Mouse (Mus musculus) MEL (cell line): ENCODE results near the gene 9530077C05Rik. TPM values are rescaled to one million over a fixed set of nuclear protein-coding genes. Genes with fewer than 3 reads are reported as not detected.

Experiments
- DNase-seq: peaks from one replicate; pipeline ENCODE4 v3.0.0; 2011; ENCODE audit warnings: low read depth, low spot score
- H3K27ac ChIP-seq: 2 replicates; pipeline ENCODE4 v1.5.1; 2012; ENCODE audit warnings: low read depth, mild to moderate bottlenecking, control low read depth, low read length, moderate library complexity; ENCODE audit not compliant: control insufficient read depth
- H3K27me3 ChIP-seq, 2 experiments: fragments of 150-350 bp in 1 of 2; sonication (generic) in 1 of 2; 2 replicates each; pipeline ENCODE4 v1.6.1; 2012; ENCODE audit warnings: low read length in 2 of 2, mild to moderate bottlenecking in 2 of 2, improper control_type of control experiment in 1 of 2, moderate library complexity in 1 of 2; ENCODE audit not compliant: insufficient read depth in 2 of 2, control insufficient read depth in 1 of 2
- H3K36me3 ChIP-seq, 2 experiments: 2 replicates each; pipeline ENCODE4 v1.6.1; 2012 to 2014; ENCODE audit warnings: low read length in 2 of 2, improper control_type of control experiment in 1 of 2, inconsistent platforms in 1 of 2, mild to moderate bottlenecking in 1 of 2; ENCODE audit not compliant: insufficient read depth in 2 of 2, control insufficient read depth in 1 of 2
- H3K4me1 ChIP-seq, 2 experiments: fragments of 150-350 bp in 1 of 2; sonication (generic) in 1 of 2; 2 replicates each; pipeline ENCODE4 v1.6.1; 2012; ENCODE audit warnings: low read length in 2 of 2, improper control_type of control experiment in 1 of 2, mild to moderate bottlenecking in 1 of 2; ENCODE audit not compliant: insufficient read depth in 2 of 2, control insufficient read depth in 1 of 2
- H3K4me3 ChIP-seq, 2 experiments: fragments of 150-350 bp in 1 of 2; sonication (generic) in 1 of 2; 2 replicates each; pipeline ENCODE4 v1.5.1; 2012; ENCODE audit warnings: low read depth in 2 of 2, low read length in 2 of 2, mild to moderate bottlenecking in 2 of 2, moderate library complexity in 2 of 2, control low read depth in 1 of 2, improper control_type of control experiment in 1 of 2; ENCODE audit not compliant: control insufficient read depth in 1 of 2, insufficient read depth in 1 of 2
- H3K79me2 ChIP-seq: 2 replicates; pipeline ENCODE4 v1.6.1; 2012; ENCODE audit warnings: mild to moderate bottlenecking, low read length, moderate library complexity; ENCODE audit not compliant: control insufficient read depth, poor library complexity, insufficient read depth
- H3K9ac ChIP-seq: 2 replicates; pipeline ENCODE4 v1.6.1; 2012; ENCODE audit warnings: low read depth, mild to moderate bottlenecking, control low read depth, low read length, moderate library complexity; ENCODE audit not compliant: control insufficient read depth, poor library complexity, severe bottlenecking
- H3K9me3 ChIP-seq: fragments of 150-350 bp; sonication (generic); replicated peaks from 2 replicates; pipeline ENCODE4 v1.6.1; 2012; ENCODE audit warnings: mild to moderate bottlenecking, low read length, improper control_type of control experiment, moderate library complexity; ENCODE audit not compliant: insufficient read depth
- CHD1 ChIP-seq: IDR thresholded peaks from 2 replicates; pipeline ENCODE4 v1.6.1; 2012; ENCODE audit warnings: low read depth, mild to moderate bottlenecking, inconsistent platforms, low read length, improper control_type of control experiment
- CHD2 ChIP-seq: IDR thresholded peaks from 2 replicates; pipeline ENCODE4 v1.6.1; 2011; ENCODE audit warnings: low read length, improper control_type of control experiment
- CTCF ChIP-seq, 3 experiments: IDR thresholded peaks in 2 of 3; conservative IDR thresholded peaks in 1 of 3; 2 replicates each; pipeline ENCODE4 v1.5.1; 2011 to 2012; ENCODE audit warnings: low read length in 3 of 3, low read depth in 2 of 3, mild to moderate bottlenecking in 2 of 3, improper control_type of control experiment in 1 of 3, inconsistent platforms in 1 of 3, mixed read lengths in 1 of 3, moderate library complexity in 1 of 3; ENCODE audit not compliant: control insufficient read depth in 1 of 3, insufficient read depth in 1 of 3, poor library complexity in 1 of 3, severe bottlenecking in 1 of 3
- E2F4 ChIP-seq: IDR thresholded peaks from 2 replicates; pipeline ENCODE4 v1.6.1; 2011; ENCODE audit warnings: low read depth, low read length, improper control_type of control experiment, borderline replicate concordance
- ELF1 ChIP-seq: IDR thresholded peaks from 2 replicates; pipeline ENCODE4 v1.6.1; 2014; ENCODE audit warnings: low read depth, mild to moderate bottlenecking, inconsistent platforms, low read length, improper control_type of control experiment, moderate library complexity
- ETS1 ChIP-seq: IDR thresholded peaks from 2 replicates; pipeline ENCODE4 v1.6.1; 2012; ENCODE audit warnings: low read depth, mild to moderate bottlenecking, inconsistent platforms, low read length, improper control_type of control experiment, moderate library complexity
- GABPA ChIP-seq: IDR thresholded peaks from 2 replicates; pipeline ENCODE4 v1.6.1; 2012; ENCODE audit warnings: low read depth, mild to moderate bottlenecking, inconsistent platforms, low read length, improper control_type of control experiment, moderate library complexity
- JUND ChIP-seq: IDR thresholded peaks from 2 replicates; pipeline ENCODE4 v1.6.1; 2011; ENCODE audit warnings: low read depth, mild to moderate bottlenecking, improper control_type of control experiment, low read length
- KAT2A ChIP-seq: conservative IDR thresholded peaks from 2 replicates; pipeline ENCODE4 v1.6.1; 2012; ENCODE audit warnings: low read depth, low read length, improper control_type of control experiment, inconsistent platforms
- MEF2A ChIP-seq: IDR thresholded peaks from 2 replicates; pipeline ENCODE4 v1.6.1; 2014; ENCODE audit warnings: low read depth, mild to moderate bottlenecking, inconsistent platforms, low read length, improper control_type of control experiment; ENCODE audit not compliant: poor library complexity, insufficient replicate concordance, severe bottlenecking; ENCODE audit errors: extremely low read depth
- MXI1 ChIP-seq: IDR thresholded peaks from 2 replicates; pipeline ENCODE4 v1.6.1; 2011; ENCODE audit warnings: mild to moderate bottlenecking, low read depth, low read length, improper control_type of control experiment
- NELFE ChIP-seq: IDR thresholded peaks from 2 replicates; pipeline ENCODE4 v1.6.1; 2011; ENCODE audit warnings: low read depth, low read length, improper control_type of control experiment
- NRF1 ChIP-seq: IDR thresholded peaks from 2 replicates; pipeline ENCODE4 v1.6.1; 2014; ENCODE audit warnings: low read depth, mild to moderate bottlenecking, inconsistent platforms, low read length, improper control_type of control experiment, moderate library complexity; ENCODE audit not compliant: poor library complexity, insufficient read depth, severe bottlenecking
- POLR2A ChIP-seq, 2 experiments: IDR thresholded peaks; 2 replicates each; pipeline ENCODE4 v1.6.1; 2011 to 2012; ENCODE audit warnings: low read length in 2 of 2, mild to moderate bottlenecking in 2 of 2, control low read depth in 1 of 2, improper control_type of control experiment in 1 of 2, low read depth in 1 of 2, moderate library complexity in 1 of 2; ENCODE audit not compliant: control insufficient read depth in 1 of 2, insufficient read depth in 1 of 2, poor library complexity in 1 of 2
- POLR2AphosphoS2 ChIP-seq: IDR thresholded peaks from 2 replicates; pipeline ENCODE4 v1.6.1; 2011; ENCODE audit warnings: low read length, improper control_type of control experiment
- RAD21 ChIP-seq: IDR thresholded peaks from 2 replicates; pipeline ENCODE4 v1.6.1; 2011; ENCODE audit warnings: mild to moderate bottlenecking, low read depth, low read length, improper control_type of control experiment
- TAL1 ChIP-seq: IDR thresholded peaks from 2 replicates; pipeline ENCODE4 v1.6.1; 2012; ENCODE audit warnings: mild to moderate bottlenecking, inconsistent platforms, low read length, moderate library complexity, mixed read lengths
- TBP ChIP-seq: IDR thresholded peaks from 2 replicates; pipeline ENCODE4 v1.8.0; 2011; ENCODE audit warnings: low read depth, low read length, improper control_type of control experiment
- TCF12 ChIP-seq: IDR thresholded peaks from 2 replicates; pipeline ENCODE4 v1.6.1; 2014; ENCODE audit warnings: low read depth, mild to moderate bottlenecking, inconsistent platforms, low read length, improper control_type of control experiment, moderate library complexity
- UBTF ChIP-seq: IDR thresholded peaks from 2 replicates; pipeline ENCODE4 v1.6.1; 2012; ENCODE audit warnings: low read depth, mild to moderate bottlenecking, inconsistent platforms, low read length, improper control_type of control experiment, moderate library complexity, borderline replicate concordance; ENCODE audit not compliant: insufficient read depth
- USF1 ChIP-seq: IDR thresholded peaks from 2 replicates; pipeline ENCODE4 v1.6.1; 2014; ENCODE audit warnings: low read depth, mild to moderate bottlenecking, inconsistent platforms, low read length, improper control_type of control experiment, moderate library complexity
- ZC3H11A ChIP-seq: IDR thresholded peaks from 2 replicates; pipeline ENCODE4 v1.6.1; 2012; ENCODE audit warnings: low read depth, mild to moderate bottlenecking, inconsistent platforms, low read length, improper control_type of control experiment
- ZKSCAN1 ChIP-seq: IDR thresholded peaks from 2 replicates; pipeline ENCODE4 v1.6.1; 2012; ENCODE audit warnings: low read depth, mild to moderate bottlenecking, inconsistent platforms, low read length, improper control_type of control experiment, moderate library complexity
- ZMIZ1 ChIP-seq: IDR thresholded peaks from 2 replicates; pipeline ENCODE4 v1.6.1; 2012; ENCODE audit warnings: low read depth, mild to moderate bottlenecking, inconsistent platforms, low read length, improper control_type of control experiment, moderate library complexity
- polyA plus RNA-seq, 2 experiments: library from polyadenylated mRNA; stranded (reverse) in 1 of 2; unstranded in 1 of 2; fragments of >175 nt in 1 of 2; fragments of >200 nt in 1 of 2; gene quantifications; 2 replicates each; pipeline versions ENCODE4 v1.2.1 to v1.2.4; 2012; ENCODE audit warnings: low replicate concordance in 2 of 2, low read depth in 1 of 2; ENCODE audit not compliant: insufficient read length in 2 of 2, insufficient read depth in 1 of 2, missing spikeins in 1 of 2
- total RNA-seq: library from RNA; depleted of rRNA; stranded (reverse); fragments of 300-350 nt; gene quantifications from 2 replicates; pipeline ENCODE4 v1.2.3, GENCODE M21; 2012

Gene 9530077C05Rik
- total and polyA plus RNA-seq, 3 experiments, result 4.1 to 6.9 TPM; not detected in 1

DNA sequence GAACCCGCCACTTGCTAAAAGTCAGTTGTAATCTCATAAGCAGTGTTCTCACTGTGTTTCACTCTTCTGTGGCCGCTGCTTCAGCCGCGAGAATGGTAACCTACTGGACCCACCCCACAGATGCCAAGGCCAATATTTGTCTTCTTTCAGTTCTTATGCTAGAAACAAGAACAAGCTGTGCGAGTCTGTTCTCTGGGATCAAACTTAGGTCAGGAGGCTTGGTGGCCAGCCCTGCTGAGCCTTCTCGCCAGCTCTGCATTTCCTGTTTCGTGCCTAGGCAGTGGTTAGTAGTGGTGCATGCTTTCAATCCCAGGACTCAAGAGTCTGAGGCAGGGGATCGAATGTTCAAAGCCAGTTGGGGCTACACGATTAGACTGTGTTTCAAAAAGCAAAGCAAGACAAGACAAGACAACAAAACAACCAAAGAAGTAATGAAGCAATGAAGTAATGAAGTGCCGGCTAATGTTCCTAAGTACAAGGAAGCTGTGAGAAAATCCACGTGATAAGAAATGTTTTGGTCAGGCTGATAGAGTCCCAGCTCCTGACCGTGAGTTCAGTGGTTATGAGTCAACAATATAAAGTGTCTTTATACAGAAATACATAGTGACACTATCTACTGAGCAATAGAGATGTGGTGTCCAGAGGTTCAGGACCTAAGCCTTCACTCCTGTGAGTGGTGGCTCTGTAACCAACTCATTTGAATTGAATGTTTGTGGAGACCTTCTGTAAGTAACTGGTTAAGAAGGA lies 73.4 kb downstream of the 9530077C05Rik start:
- Histone ChIP-seq H3K79me2 (no peaks in the 10 kb centered on the region), H3K9me3 (no peaks in the 10 kb centered on the region), H3K4me3 (no peak overlapping the region), H3K27me3 (no peaks in the 10 kb centered on the region), H3K27ac (no peak overlapping the region), H3K36me3 (no peaks in the 10 kb centered on the region; a peak in 1 of 4 replicates), H3K4me1 (peaks cover 0 to 8% of the 10 kb centered on the region in 2 experiments; a peak in 1 of 4 replicates), H3K9ac (no peak overlapping the region)
- no peak for DNase-seq
- no peak for TF ChIP-seq POLR2A (IDR thresholded peaks at IDR 0.05; ENCODE audit: control insufficient read depth in 1 of 2, insufficient read depth in 1 of 2, low read depth in 1 of 2, low read length in 2 of 2, poor library complexity in 1 of 2)
- no peak for TF ChIP-seq CHD1
- no peak for TF ChIP-seq CTCF (IDR thresholded peaks at IDR 0.05 in 2 of 3, conservative IDR thresholded peaks at IDR 0.05 in 1 of 3; ENCODE audit: control insufficient read depth in 1 of 3, insufficient read depth in 1 of 3, low read depth in 2 of 3, low read length in 3 of 3, poor library complexity in 1 of 3, severe bottlenecking in 1 of 3)
- 0 out of 2 replicates have a peak, but pooled peaks have one; percentile 4 for TF ChIP-seq ZC3H11A
- no peak for TF ChIP-seq GABPA
- TF ChIP-seq, all 39 proteins: peak for 1

DNA sequence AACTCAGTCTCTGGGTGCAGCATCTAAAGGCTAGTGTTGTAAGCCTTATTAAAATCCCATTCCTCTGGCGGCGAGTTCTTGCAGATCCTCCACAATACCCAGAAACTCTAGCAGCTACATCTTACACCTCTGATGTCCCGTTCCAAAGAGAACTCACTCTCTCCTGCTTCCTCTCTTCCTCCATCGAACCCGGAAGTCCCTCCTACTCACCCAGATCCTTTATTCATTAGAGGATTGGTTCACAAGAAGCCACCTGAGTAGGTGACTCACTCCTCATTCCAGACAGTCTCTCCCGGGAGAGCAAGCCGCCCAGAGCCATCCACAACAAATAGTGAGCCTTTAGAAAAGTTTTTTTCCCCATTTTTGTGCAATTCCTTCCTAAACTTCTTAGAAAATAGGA lies 74.9 kb downstream of the 9530077C05Rik start:
- Histone ChIP-seq H3K27ac (no peak overlapping the region), H3K36me3 (no peaks in the 10 kb centered on the region; a peak in 1 of 4 replicates), H3K4me3 (no peak overlapping the region), H3K9me3 (no peaks in the 10 kb centered on the region), H3K9ac (no peak overlapping the region), H3K27me3 (no peaks in the 10 kb centered on the region), H3K4me1 (peaks cover 0 to 8% of the 10 kb centered on the region in 2 experiments; a peak in 1 of 4 replicates), H3K79me2 (no peaks in the 10 kb centered on the region)
- DNase-seq, result no peak
- TF ChIP-seq NELFE, result no peak
- TF ChIP-seq KAT2A, result no peak
- no peak for TF ChIP-seq MEF2A

DNA sequence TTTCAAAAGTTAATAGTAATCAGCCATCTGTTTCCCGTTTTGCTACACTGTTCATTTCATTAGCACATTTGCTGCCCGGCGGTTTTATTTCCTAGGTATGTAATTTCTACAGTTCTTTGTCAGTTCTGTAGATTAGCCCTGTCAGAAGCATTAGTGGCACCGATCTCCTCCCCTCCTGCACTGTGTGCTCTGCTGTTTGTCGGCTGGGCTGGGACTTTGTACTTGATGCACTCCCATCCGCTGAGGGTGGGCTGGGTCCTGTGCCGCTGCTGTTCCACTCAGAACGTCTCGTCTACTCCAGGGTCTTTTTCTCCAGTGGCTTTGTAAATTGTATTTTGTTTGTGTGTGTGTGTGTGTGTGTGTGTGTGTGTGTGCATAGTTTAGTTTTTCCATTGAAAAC lies 77.7 kb downstream of the 9530077C05Rik start:
- Histone ChIP-seq H3K4me3 (no peak overlapping the region), H3K9me3 (no peaks in the 10 kb centered on the region), H3K27me3 (no peaks in the 10 kb centered on the region), H3K9ac (no peak overlapping the region), H3K4me1 (peaks cover 0 to 8% of the 10 kb centered on the region in 2 experiments; a peak in 1 of 4 replicates), H3K79me2 (no peaks in the 10 kb centered on the region), H3K36me3 (no peaks in the 10 kb centered on the region; a peak in 1 of 4 replicates), H3K27ac (no peak overlapping the region)
- no peak for DNase-seq
- no peak for TF ChIP-seq MEF2A
- no peak for TF ChIP-seq CHD2
- no peak for TF ChIP-seq CHD1
- TF ChIP-seq TBP, result no peak
- no peak for TF ChIP-seq NELFE
- TF ChIP-seq RAD21, result no peak
- no peak for TF ChIP-seq MXI1
- no peak for TF ChIP-seq ZKSCAN1
- no peak for TF ChIP-seq ZMIZ1
- TF ChIP-seq ZC3H11A, result no peak
- TF ChIP-seq POLR2AphosphoS2, result no peak
- TF ChIP-seq TCF12, result no peak
- TF ChIP-seq UBTF, result no peak
- no peak for TF ChIP-seq ETS1
- TF ChIP-seq TAL1, result no peak
- no peak for TF ChIP-seq E2F4
- TF ChIP-seq NRF1, result no peak
- no peak for TF ChIP-seq USF1
- TF ChIP-seq JUND, result no peak
- no peak for TF ChIP-seq ELF1
